Mouse (Mus musculus) bone marrow macrophage, adult 2 months (primary cell): ENCODE data around the gene Uso1. TPM values are rescaled to one million over a fixed set of nuclear protein-coding genes. Genes with fewer than 3 reads are reported as not detected.
A peak's percentile ranks its signal among the peaks of the same experiment; 100 is the strongest.
"Not testable (repeated sequence)": the region's sequence is repeated elsewhere in the genome, so short reads cannot be mapped to it uniquely, and the experiment has no call there.

Experiments
- H3K27ac ChIP-seq: 2 replicates; pipeline ENCODE4 v1.5.1; 2012; ENCODE audit warnings: low read depth, low read length; ENCODE audit not compliant: insufficient read depth
- H3K4me1 ChIP-seq: 2 replicates; pipeline ENCODE4 v1.6.1; 2012; ENCODE audit warnings: low read length; ENCODE audit not compliant: control insufficient read depth, insufficient read depth
- H3K4me3 ChIP-seq: 2 replicates; pipeline ENCODE4 v1.5.1; 2012; ENCODE audit warnings: mild to moderate bottlenecking, low read length, moderate library complexity; ENCODE audit not compliant: insufficient read depth
- CTCF ChIP-seq: IDR thresholded peaks from 2 replicates; pipeline ENCODE4 v1.5.1; 2012; ENCODE audit warnings: low read depth, mild to moderate bottlenecking, low read length, moderate library complexity
- POLR2A ChIP-seq: IDR thresholded peaks from 2 replicates; pipeline ENCODE4 v1.6.1; 2012; ENCODE audit warnings: mild to moderate bottlenecking, low read depth, low read length, borderline replicate concordance
- polyA plus RNA-seq: library from polyadenylated mRNA; stranded (reverse); fragments of >200 nt; gene quantifications from 2 replicates; pipeline ENCODE4 v1.2.4, GENCODE M21; 2012; ENCODE audit not compliant: missing spikeins, insufficient read depth, insufficient read length

Uso1 gene
- polyA plus RNA-seq, 1 experiment, result 44.4 TPM

- Histone ChIP-seq H3K27ac (no peak overlapping the region), H3K4me3 (no peak overlapping the region), H3K4me1 (no peaks in the 10 kb centered on the region)
- TF ChIP-seq POLR2A, result no peak
- no peak for TF ChIP-seq CTCF
Observed at GRCm38 (mm10) chr5:92183071-92183830, 45.5 kb downstream of the Uso1 start.

GRCm38 (mm10) chr5:92188881-92189483, 51.2 kb downstream of the Uso1 start:
- no peak overlapping the region for H3K27ac ChIP-seq
- H3K4me1 ChIP-seq, result no peaks in the 10 kb centered on the region
- no peak overlapping the region for H3K4me3 ChIP-seq
- no peak for TF ChIP-seq POLR2A
- TF ChIP-seq CTCF, result no peak

DNA sequence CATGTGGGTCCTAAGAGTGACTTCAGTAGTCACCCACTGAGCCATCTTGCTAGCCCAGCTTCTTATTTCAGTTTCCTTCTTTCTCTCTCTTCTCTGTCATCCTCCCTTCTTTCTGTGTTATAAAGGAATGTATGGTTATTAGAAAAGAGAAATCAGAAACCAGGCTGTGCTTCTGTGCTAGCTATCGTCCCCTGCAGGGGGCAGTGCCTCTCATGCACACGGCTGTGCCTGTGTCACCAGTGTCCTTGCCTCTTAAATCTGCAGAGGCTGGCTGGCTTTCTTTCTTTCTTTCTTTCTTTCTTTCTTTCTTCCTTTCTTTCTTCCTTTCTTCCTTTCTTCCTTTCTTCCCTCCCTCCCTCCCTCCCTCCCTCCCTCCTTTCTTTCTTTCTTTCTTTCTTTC, 58.0 kb downstream of the Uso1 start:
- H3K4me3 ChIP-seq, H3K4me1 ChIP-seq, H3K27ac ChIP-seq: not testable (repeated sequence)
- TF ChIP-seq CTCF, result peak; percentile 28; the same call in 1 of the 2 replicates

DNA sequence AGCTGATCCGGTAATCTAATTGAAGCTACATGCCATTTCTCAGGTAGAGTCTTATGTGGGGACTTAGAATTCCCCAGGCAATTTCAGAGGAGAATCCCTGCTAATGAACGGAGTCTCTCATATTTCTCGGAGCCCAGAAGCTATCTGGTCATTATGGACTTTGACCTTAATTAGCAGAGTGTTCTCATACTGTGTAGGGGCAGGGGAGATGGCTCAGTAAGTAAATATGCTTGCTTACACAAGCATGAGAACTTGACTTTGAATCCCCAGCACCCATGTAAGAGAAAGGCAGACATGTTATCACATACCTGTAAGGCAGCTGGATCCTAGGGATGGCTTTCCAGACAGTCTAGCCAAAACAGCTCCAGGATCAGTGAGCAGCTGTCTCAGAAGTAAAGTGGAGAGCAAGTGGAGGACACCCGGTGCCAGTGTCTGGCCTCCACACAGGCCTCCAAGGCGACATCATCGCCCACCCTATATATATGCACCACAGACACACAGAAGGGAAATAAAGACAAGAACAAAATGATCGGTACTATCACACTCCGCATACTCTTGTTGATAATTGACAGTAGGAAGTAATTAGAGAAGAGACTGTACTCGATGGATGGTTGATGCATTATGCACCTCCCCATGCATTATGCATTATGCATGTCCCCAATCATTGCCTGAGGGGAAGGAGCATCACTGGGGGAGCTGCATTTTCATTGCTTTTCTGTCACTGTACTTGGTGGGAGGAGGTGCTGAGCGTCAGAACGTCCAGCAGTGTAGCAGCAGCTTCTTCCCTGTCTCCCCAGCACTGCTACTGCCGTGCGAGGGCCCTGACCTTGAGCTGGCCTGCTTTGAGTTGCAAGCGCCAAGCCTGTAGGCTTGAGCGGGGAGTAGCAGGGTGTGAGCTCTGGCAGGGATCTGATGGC, 59.4 kb downstream of the Uso1 start:
- no peak overlapping the region for H3K27ac ChIP-seq
- TF ChIP-seq CTCF (no peak), POLR2A (no peak)
- H3K4me3 ChIP-seq, result no peak overlapping the region
- H3K4me1 ChIP-seq, result no peaks in the 10 kb centered on the region

DNA sequence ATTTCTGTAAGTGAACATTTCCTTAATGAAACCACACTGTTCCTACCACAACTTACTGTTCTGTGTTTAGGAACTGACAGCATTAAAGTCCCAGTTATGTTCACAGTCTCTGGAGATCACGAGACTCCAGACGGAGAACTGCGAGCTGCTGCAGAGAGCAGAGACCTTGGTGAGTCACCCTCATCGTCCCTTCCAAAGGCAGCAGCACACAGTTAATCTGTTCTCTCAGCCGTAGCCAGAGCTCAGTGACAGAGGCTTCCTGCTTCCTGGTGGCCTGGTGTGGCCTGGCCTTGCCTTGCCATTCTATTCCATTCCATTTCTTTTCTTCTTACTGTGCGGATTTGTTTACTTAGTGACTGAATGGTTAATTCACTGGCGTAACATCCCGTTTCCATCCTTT, 60.5 kb downstream of the Uso1 start:
- TF ChIP-seq CTCF (no peak), POLR2A (no peak)

GRCm38 (mm10) chr5:92204162-92205036, 66.7 kb downstream of the Uso1 start:
- TF ChIP-seq POLR2A, result no peak
- no peak for TF ChIP-seq CTCF
- Histone ChIP-seq H3K27ac (no peak overlapping the region), H3K4me3 (no peak overlapping the region), H3K4me1 (peaks cover 5% of the 10 kb centered on the region)

More for the DNA sequence above, 60.5 kb downstream of the Uso1 start:
- no peaks in the 10 kb centered on the region for H3K4me1 ChIP-seq
- H3K4me3 ChIP-seq, result no peak overlapping the region
- no peak overlapping the region for H3K27ac ChIP-seq

DNA sequence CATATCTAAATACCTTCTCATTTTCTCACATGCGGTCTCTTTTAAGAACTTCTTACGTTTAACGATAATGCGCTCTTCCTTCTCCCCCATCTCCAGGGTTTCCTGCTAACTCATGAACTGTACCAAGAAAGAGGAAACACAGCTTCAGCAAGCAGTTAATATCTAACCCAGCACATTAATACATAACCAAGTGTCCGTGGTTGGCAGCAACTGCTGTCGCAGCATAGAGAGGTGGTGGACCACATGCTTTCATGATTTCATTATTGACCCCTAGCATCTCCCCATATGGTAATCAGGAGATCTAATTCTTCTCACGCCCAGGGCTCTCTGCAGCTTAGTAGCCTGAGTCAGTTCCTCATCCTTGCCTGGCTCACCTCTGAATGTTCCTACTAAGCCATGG, 67.4 kb downstream of the Uso1 start:
- no peak overlapping the region for H3K4me3 ChIP-seq
- no peak for TF ChIP-seq CTCF
- H3K27ac ChIP-seq, result no peak overlapping the region

GRCm38 (mm10) chr5:92205706-92206105, 68.0 kb downstream of the Uso1 start:
- TF ChIP-seq POLR2A (no peak), CTCF (no peak)
- no peak overlapping the region for H3K27ac ChIP-seq
- no peak overlapping the region for H3K4me3 ChIP-seq

More for the DNA sequence above, 67.4 kb downstream of the Uso1 start:
- H3K4me1 ChIP-seq, result peaks cover 5% of the 10 kb centered on the region

GRCm38 (mm10) chr5:92206121-92206520, 68.4 kb downstream of the Uso1 start:
- peaks cover 5% of the 10 kb centered on the region for H3K4me1 ChIP-seq
- H3K4me3 ChIP-seq, result no peak overlapping the region
- TF ChIP-seq CTCF, result no peak
- no peak for TF ChIP-seq POLR2A
- H3K27ac ChIP-seq, result no peak overlapping the region

More at GRCm38 (mm10) chr5:92205706-92206105, 68.0 kb downstream of the Uso1 start:
- peaks cover 5% of the 10 kb centered on the region for H3K4me1 ChIP-seq
